Mouse (Mus musculus) small intestine, adult 2 months (tissue): Measurements from ENCODE around the gene App.

ENCODE experiments used
- CTCF ChIP-seq: fragments of 200-500 bp; IDR thresholded peaks from 2 replicates; pipeline ENCODE4 v1.5.1; 2012; ENCODE audit warnings: low read depth, mild to moderate bottlenecking, control low read depth, inconsistent platforms, low read length, moderate library complexity, mixed read lengths; ENCODE audit not compliant: insufficient replicate concordance, insufficient read length; ENCODE audit errors: extremely low read depth
- POLR2A ChIP-seq: fragments of 200-500 bp; IDR thresholded peaks from 2 replicates; pipeline ENCODE4 v1.6.1; 2012; ENCODE audit warnings: low read depth, mild to moderate bottlenecking, control low read depth, inconsistent platforms, low read length, moderate library complexity

GRCm38 (mm10) chr16:85215173-85215572 is 41.6 kb upstream of the App start:
- TF ChIP-seq CTCF: no peak
- TF ChIP-seq POLR2A: no peak
